Mouse (Mus musculus) natural killer cell, adult 2 months (primary cell): Measurements from ENCODE around the gene Alkbh6.
A peak's percentile ranks its signal among the peaks of the same experiment; 100 is the strongest.

Experiments used
- DNase-seq, 2 experiments: peaks; one replicate each; pipeline ENCODE4 v3.0.0; 2022; ENCODE audit warnings: low spot score in 2 of 2

Alkbh6 gene

DNA sequence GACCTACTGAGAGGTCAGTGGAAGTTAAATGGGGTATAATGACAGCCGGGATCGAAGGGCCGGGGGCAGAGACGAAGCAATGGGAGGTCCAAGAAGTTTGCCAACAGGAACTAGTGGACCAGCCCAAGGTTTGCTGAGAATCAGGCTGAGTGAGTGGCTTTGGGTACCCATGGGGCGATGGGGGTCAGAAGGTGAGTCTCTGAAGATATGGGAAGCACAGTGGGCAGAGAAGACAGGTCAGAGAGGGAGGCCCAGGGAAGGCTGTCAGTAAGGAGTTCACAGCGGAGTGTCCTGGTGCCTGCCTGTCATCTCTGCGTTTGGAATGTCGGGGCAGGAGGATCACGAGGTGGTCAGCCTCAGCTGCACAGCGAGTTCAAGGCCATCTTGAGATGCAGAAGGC lies 19.9 kb downstream of the Alkbh6 start:
- no peak for DNase-seq

DNA sequence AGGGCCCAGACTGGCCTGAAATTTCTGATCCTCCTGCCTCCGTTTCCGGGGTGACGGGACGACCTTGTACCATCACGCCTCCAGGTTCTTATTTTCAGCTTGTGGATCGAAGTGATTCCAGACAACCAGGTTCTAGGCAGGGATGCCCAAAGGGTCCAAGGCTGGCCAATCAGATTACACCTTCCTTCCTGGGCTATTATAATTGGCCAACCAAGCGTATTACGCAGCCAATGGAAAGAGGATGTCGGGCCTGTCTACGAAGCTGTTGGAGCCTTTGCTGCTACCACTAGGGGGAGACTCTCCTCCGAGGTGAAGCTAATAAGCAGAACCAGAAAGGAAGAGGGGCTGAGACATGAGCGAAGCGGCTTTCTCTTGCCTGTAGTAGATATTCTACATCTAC lies 23.4 kb downstream of the Alkbh6 start:
- DNase-seq = peak; percentile 79 to 85

DNA sequence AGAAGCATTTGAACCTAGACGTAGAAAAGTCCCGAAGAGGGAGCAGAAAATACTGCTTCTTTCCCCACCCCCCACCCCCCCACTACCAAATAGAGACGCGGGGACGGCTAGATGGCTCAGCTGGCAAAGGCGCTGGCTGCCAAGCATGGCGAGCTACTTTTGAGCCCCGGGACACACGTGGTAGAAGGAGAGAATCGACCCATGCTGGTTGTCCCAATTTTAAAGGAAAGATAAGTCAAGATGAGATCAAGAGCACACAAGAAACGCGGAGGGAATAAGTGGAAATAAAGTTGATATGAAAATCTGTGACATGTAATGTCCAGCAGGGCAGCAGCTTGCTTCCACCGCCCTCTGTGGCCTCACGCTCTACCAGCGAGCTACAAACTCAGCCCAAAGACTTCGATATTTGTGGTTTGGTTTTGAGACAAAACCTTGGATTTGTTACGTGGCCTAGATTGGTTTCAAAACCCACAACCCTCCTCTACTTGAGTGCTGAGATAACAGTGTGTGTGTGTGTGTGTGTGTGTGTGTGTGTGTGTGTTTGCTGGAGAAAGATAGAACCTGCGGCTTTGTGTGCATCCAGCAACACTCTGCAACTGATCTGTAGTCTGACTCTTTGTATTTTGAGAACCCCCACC lies 24.2 kb downstream of the Alkbh6 start:
- no peak for DNase-seq

DNA sequence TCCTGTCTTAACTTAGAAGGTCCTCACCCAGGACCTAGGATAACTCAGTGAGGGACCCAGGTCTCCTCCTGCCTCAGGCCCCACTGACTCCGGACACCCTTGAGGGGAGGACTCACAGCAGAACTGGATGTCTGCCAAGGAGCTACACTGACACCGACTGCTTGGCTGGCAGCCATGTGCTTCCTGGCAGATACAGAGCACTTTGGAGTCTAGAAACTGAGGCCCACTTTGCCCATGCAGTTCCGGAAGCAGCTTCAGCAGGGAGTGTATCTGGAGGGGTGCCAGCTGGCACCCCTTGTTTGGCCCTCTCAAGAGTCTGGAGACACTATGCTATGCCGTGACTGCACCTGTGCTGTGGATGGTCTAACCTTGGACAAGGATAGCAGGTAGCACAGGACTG lies 24.9 kb downstream of the Alkbh6 start:
- no peak for DNase-seq

DNA sequence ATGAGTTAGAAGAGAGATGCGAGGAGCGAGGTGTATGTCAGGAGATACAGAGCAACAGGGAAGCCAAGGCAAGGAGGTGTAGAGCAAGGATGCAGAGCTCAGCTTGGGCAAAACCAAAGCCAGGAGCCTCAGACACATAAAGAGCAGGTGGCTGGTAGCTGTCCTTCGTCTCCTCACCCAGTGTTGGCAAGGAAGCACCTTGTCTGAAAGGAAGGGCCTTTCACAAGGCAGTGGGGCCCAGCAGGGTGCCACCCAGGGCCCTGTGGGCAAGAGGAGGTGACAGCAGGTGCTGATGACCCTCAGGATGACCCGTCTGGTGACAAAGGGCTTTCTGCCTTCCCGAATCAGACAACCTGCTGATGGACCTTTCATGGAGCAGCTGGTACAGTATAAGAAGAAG lies 26.0 kb downstream of the Alkbh6 start:
- no peak for DNase-seq

DNA sequence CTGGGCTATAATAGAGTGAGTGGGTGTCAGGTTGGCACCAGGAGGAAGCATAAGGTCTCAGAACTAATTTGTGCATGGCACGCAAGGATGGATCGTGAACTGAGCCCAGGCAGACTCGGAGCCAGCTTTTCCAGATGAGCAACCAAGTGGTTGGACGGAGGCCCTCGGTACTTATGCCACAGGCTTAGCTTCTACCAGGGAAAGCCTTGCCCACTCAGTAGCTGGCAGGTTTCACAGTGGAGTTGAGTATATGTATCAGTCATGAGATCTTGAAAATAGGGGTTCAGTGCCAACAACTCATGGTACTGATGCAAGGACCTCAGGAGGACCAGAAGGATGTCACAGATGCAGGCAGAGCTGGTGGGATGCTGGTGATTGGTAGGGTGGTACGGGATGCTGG lies 27.2 kb downstream of the Alkbh6 start:
- DNase-seq = no peak

DNA sequence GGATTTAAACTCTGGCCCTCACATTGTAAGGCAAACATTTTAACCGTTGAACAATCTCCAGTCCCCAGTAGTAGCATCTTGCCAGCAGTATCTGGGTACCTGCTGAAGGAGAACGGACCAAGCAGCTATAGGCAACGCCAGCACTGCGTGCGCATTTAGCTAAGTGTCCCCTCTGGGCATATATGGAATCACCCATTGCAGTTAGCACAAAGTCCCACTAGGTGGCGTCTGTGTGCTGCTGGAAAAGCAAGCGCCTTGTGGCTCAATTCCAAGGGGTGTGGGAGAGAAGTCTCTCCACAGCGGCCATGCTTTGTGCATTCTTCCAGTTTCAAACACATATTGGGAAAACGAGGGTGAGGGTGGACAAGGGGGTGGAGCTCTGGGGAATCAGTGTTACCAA lies 27.9 kb downstream of the Alkbh6 start:
- peak; percentile 46 to 62 for DNase-seq

DNA sequence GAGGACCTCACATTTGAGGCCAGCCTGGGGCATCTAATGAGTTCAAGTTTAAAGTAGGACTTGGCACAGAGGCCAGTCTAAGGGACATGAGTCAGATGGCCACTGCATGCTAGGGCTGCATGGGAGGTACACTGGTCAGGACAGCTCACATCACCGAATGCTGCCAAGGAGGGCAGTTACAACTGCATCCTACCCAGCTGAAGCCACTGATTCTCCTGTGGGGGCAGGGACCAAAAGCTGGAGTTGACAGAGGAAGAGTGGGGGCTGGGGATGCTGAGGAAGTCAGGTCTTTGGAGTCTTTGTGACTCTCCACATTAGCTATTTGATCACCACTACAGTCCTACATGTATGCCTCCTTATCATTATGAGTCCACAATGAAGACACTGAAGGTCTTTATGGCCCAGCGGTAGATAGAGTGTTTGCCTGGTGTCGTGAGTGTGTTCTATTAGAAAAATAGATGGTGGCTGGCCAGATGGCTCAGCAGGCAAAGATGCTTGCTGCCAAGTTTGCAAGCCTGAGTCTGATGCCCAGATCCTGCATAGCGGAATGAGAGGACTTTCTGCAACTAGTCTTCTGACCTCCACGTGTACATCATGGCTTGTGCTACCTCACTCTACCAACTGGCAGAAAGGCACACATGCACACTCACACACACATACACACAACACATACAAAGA lies 31.1 kb downstream of the Alkbh6 start:
- no peak for DNase-seq

DNA sequence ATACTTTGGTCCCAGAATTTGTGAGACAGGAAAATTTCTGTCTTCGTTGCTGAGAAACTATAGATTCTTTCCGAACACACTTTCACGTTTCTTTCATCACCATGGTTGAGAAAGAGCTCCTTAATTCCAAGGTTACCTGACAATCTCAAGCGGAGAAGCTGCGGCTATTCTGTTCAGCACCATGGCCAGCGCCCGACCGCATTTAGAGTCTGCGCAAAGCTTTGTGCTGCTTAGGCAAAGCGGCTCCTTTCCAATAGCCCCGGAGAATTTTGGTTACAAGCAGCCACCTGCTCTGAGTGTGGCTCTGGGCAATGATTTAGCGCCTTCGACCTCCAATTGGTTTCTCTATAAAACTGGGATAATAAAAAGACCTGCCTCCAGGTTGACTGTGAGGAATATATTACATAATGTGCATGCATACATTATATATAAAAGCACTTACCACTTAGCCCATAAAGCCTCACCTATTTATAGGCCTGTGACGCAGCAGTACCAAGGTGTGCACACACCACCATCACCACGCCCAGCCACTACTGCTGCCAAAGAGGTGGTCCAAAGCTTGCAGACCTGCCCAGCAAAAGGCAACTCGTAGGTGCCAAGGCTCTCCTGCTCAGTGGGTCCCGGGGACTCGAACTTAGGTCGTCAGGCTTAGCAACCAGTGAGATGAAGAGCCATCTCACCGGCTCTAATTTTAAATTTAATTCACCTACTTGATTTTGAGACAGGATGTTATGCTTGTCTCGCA lies 38.3 kb downstream of the Alkbh6 start:
- DNase-seq = peak; percentile 32 to 55

DNA sequence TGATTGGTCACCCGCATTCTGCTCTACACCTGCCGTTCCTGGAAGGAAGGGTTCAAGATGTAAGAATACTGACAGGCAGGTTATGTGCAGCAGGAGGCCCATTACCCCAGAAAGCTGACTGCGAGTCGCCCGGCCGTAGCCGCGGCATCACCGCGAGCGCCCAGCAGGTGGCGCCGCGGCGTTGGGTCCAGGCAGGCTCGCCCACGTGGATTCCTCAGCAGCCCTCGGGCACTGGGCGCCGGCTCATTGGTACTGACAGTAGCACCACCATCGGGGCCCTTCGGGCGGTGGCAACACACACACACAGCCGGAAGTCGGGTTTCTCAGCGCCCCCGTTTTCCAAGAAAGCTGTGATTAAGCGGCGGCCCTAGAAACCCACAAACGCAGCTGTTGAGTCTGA lies 39.3 kb downstream of the Alkbh6 start:
- peak; percentile 59 to 67 for DNase-seq

DNA sequence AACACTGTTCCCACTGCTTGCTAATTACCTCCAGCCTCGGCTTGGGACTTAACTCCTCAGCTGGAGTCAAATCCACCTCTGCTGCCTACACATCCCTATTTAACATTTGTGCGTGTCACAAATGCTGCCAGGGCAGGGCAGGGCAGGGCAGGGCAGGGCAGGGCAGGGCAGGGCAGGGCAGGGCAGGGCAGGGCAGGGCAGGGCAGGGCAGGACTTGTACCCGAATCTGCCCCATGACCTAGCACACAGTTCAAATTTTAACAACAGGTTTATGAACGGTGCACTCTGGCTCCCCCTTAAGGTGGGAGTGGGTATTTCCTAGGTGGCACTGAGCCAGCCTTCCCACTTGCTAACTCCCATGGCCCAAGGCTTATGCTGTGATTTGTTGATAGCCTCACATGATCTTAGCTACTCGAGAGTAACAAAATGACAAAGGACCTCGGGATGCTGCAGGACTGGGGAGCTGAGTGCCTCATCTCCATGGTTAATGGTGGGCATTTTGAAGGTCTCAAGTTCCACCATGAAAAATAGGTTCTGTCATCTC lies 44.8 kb downstream of the Alkbh6 start:
- DNase-seq = peak; percentile 48 to 61

DNA sequence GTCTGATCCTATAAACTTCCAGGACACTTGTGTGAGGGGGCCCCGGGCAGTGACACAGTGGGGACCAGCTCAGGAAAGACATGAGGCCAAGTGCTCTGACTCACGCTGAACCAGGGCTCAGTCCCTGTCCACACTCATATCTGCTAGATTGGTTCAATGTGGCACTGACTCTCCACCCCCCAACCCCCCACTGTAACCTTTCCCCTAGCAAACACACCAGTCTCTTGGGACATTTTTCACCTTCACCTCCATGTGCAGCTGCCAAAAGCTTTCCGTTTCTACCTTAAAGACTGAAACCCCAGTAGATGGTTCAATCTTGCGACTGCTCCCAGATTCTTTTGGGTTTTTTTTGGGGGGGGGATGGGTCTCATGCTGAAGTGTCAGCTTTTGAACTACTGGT lies 45.5 kb downstream of the Alkbh6 start:
- DNase-seq = no peak

DNA sequence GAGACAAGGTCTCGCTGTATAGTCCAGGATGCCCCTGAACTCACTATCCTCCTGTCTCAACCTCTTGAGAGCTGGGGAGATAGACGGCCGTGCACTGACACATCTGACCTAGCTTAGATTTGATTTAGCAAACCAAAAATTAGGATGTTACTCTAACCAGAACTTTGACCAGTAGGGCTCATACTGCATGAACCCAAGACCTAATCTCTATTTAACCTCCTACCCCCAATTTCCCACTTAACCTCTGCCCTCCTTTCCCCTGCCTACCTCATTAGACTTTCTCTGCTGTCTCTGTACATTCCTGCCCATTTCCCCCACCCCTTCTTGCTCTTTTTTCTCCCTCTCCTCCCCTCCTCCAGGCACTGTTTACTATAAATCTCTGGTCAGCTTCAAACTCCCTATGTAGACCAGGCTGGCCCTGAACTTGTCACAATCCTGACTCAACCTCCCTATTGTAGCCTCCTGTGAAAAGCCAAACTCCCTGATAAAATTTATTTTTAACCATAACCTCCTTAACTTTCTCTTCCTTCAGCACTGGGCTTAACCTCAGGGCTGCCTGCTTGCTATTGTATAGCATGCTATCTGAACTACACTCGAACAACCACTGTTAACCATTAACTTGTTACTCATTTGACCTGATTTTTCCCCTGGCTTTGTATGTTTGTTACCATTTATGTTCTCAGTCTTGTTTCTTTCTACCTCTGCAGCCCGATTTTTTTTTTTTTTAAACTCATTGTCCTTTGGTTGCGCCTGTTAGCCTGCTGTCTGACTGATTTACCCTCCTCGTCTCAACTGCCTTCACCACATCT lies 50.1 kb downstream of the Alkbh6 start:
- DNase-seq = no peak

DNA sequence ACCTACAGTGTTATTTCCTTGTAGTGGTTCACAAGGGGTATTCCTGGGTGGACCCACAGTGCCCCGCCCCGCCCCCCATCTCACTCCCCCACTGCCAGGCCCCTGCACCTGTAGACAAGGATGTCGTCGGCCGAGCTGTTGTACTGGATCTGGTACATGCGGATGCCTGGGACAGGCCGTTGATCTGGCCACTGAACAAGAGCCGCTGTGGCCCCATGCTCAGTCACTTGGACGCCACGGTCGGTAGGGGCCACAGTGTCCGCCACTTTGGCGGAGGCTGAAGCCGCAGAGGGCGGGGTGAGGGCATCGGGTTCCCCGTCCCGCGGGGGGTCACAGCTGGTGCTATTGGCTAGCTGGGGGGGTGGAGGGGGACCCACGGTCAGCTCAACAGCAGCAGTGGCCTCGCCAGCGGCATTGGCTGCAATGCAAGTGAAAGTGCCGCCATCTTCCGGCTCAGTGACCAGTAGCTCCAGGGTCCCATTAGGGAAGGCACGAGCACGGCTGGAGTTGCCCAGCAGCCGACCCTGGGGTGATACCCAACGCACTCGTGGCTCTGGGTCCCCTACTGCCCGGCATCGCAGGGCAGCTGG lies 50.9 kb downstream of the Alkbh6 start:
- DNase-seq = no peak

DNA sequence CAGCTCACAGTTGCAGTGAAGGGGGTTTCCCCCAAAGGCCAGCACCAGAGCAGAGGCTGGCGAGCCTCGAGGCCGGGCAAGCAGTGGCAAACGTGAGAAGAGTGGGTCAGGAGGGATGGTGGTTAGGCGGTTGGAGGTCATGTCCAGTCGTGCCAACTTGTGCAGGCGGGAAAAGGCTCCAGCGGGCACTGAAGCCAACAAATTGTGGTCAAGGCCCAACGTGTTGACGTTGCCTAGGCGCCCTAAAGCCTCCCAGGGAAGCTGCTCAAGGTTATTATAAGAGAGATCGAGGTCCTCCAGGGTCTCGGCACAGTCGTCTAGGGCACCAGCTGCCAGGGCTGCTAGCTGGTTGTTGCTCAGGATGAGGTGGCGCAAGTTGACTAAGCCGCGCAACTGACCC lies 51.5 kb downstream of the Alkbh6 start:
- no peak for DNase-seq

DNA sequence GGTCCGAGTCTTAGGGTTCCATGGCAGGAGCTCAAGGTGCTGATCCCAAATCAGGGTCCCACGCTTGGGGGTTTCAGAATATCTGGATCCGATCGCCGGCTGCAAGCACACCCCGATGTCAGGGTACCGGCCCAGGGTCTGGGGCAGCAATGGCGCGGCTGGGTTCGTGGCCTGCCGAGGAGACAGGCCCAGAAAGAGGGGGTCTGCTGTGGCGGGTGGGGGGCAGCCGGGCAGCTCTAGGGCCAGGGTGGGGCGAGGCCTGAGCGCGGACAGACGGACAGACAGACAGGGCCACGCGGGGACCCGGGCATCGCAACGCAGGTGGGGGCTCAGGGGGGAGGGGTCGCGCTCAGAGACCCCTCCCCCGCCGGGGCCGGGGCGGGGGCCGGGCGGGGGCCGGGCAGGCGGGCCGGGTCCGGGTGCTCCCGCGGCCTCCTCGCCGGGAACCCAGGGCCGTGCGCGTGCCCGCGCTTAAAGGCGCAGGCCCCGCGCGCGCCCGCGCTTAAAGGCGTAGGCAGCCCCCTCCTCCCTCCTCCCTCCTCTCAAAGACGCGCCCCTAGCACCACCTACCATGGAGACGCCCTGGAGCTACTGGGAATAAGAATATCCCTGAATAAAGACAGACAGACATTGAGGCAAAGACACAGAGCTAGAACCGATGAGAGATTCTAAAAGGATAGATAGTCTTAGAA lies 54.3 kb downstream of the Alkbh6 start, which contains the start of gene Lrfn3:
Gene Lrfn3, minus strand, starts transcription at position 121 of the 692 bp plus-strand sequence.
- DNase-seq = no peak

DNA sequence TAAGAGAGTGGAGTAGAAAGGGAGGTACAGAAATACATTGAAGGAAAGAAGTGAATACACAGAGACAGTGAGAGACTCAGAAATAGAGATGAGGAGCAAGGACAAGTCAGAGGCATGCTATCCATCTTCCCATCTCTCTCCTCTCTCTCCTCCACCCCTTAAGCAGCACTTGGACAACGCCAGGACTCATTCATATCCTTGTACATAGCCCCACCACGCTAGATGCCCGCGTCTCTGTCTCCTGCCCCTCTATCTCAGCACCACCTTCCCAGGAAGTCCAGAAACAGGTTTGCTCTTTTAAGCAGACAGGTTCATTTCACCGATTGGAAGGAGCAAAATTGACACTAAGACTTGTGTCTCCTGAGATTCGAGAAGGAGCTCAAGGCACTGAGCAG lies 54.8 kb downstream of the Alkbh6 start:
- DNase-seq = no peak
